Mouse (Mus musculus): ENCODE results near the gene Pax3.

Gene Pax3

GRCm38 (mm10) chr1:78172334-78172733 is 24.6 kb downstream of the Pax3 start:
- WGBS, result 14% methylated on average over 6 of the region's 6 CpGs

- 18% methylated on average over 1 of the region's 1 CpGs for WGBS
Measured at GRCm38 (mm10) chr1:78171671-78172070, 25.3 kb downstream of the Pax3 start.

- WGBS, result 27% methylated on average over 9 of the region's 9 CpGs
Measured at GRCm38 (mm10) chr1:78170771-78171170, 26.2 kb downstream of the Pax3 start.

GRCm38 (mm10) chr1:78168796-78169195 is 28.1 kb downstream of the Pax3 start:
- WGBS, result 39% methylated on average over 3 of the region's 3 CpGs

GRCm38 (mm10) chr1:78167577-78168286 is 29.2 kb downstream of the Pax3 start:
- WGBS, result 31% methylated on average over 18 of the region's 18 CpGs

GRCm38 (mm10) chr1:78161745-78162144 is 35.2 kb downstream of the Pax3 start:
- 83% methylated on average over 5 of the region's 5 CpGs for WGBS

- WGBS, result 39% methylated on average over 6 of the region's 6 CpGs
Measured at GRCm38 (mm10) chr1:78157930-78158329, 39.0 kb downstream of the Pax3 start.

GRCm38 (mm10) chr1:78155796-78156195 is 41.1 kb downstream of the Pax3 start:
- 83% methylated on average over 4 of the region's 4 CpGs for WGBS

GRCm38 (mm10) chr1:78148011-78148623 is 48.8 kb downstream of the Pax3 start:
- 43% methylated on average over 2 of the region's 2 CpGs for WGBS

- WGBS, result 26% methylated on average over 6 of the region's 6 CpGs
Measured at GRCm38 (mm10) chr1:78143403-78143802, 53.5 kb downstream of the Pax3 start.

GRCm38 (mm10) chr1:78142912-78143311 is 54.0 kb downstream of the Pax3 start:
- 34% methylated on average over 6 of the region's 6 CpGs for WGBS

- WGBS, result 21% methylated on average over 9 of the region's 9 CpGs
Measured at GRCm38 (mm10) chr1:78141741-78142501, 55.0 kb downstream of the Pax3 start.

GRCm38 (mm10) chr1:78141314-78141713 is 55.6 kb downstream of the Pax3 start:
- WGBS, result 5% methylated on average over 7 of the region's 7 CpGs

- WGBS, result 2% methylated on average over 14 of the region's 14 CpGs
Measured at GRCm38 (mm10) chr1:78140505-78141303, 56.2 kb downstream of the Pax3 start.

- WGBS, result 6% methylated on average over 11 of the region's 11 CpGs
Measured at GRCm38 (mm10) chr1:78139287-78139686, 57.6 kb downstream of the Pax3 start.

GRCm38 (mm10) chr1:78129267-78129666 is 67.7 kb downstream of the Pax3 start:
- 75% methylated on average over 5 of the region's 5 CpGs for WGBS

- 31% methylated on average over 10 of the region's 10 CpGs for WGBS
Measured at GRCm38 (mm10) chr1:78119899-78120560, 76.9 kb downstream of the Pax3 start.

GRCm38 (mm10) chr1:78116046-78116445 is 80.9 kb downstream of the Pax3 start:
- WGBS, result 92% methylated on average over 3 of the region's 3 CpGs

- 72% methylated on average over 6 of the region's 6 CpGs for WGBS
Measured at GRCm38 (mm10) chr1:78110311-78110710, 86.6 kb downstream of the Pax3 start.

GRCm38 (mm10) chr1:78103511-78103910 is 93.4 kb downstream of the Pax3 start:
- WGBS, result 72% methylated on average over 7 of the region's 7 CpGs

GRCm38 (mm10) chr1:78093619-78094018 is 103.3 kb downstream of the Pax3 start:
- 97% methylated on average over 4 of the region's 4 CpGs for WGBS

Data from cerebral cortex, adult 2 months (tissue).